Mouse (Mus musculus): Measurements from ENCODE around the gene P2rx1. TPM values are rescaled to one million over a fixed set of nuclear protein-coding genes. Genes with fewer than 3 reads are reported as not detected.
A peak's percentile ranks its signal among the peaks of the same experiment; 100 is the strongest.

The P2rx1 gene
- polyA plus RNA-seq, 1 experiment from 2014 or later: 0.53 TPM

GRCm38 (mm10) chr11:73044229-73044755, 45.4 kb downstream of the P2rx1 start:
- WGBS: 59% methylated on average over 6 of the region's 6 CpGs
- no peak overlapping the region for H3K9ac ChIP-seq (ENCODE audit: low read length)
- no peaks in the 10 kb centered on the region for H3K36me3 ChIP-seq (ENCODE audit: control insufficient read depth, insufficient read depth, low read length)
- ATAC-seq: no peak
- no peaks in the 10 kb centered on the region for H3K9me3 ChIP-seq (replicated peaks; ENCODE audit: control insufficient read depth, low read length)
- no peak overlapping the region for H3K27ac ChIP-seq (ENCODE audit: low read depth, low read length)
- no peaks in the 10 kb centered on the region; the same call in 1 of the 2 replicates for H3K4me1 ChIP-seq (ENCODE audit: control insufficient read depth, insufficient read depth, low read length)
- H3K4me3 ChIP-seq (ENCODE audit: low read depth, low read length): no peak overlapping the region
- no peaks in the 10 kb centered on the region for H3K27me3 ChIP-seq (replicated peaks; ENCODE audit: control insufficient read depth, insufficient read depth, low read length)
- H3K4me2 ChIP-seq (ENCODE audit: low read length): no peak overlapping the region
- no peak for DNase-seq (ENCODE audit: low spot score)

DNA sequence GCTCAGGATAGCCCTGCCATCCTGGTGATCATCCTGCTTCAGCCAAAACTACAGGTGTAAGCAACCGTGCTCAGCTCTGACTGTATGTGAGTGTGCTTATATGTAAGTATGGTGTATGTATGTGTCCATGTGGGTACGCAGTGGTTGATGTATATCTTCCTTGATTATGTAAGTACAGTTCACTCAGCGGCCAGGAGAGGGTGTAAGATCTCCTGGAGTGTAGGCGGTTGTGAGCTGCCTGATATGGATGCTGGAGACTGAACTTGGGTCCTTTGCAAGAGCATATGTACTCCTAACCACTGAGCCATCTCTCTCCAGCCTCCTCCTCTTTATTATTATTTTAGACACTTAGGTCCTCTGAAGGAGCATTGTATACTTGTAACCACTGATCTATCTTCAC, 45.9 kb downstream of the P2rx1 start:
- no peaks in the 10 kb centered on the region; the same call in 1 of the 2 replicates for H3K4me1 ChIP-seq (ENCODE audit: control insufficient read depth, insufficient read depth, low read length)
- no peak overlapping the region for H3K4me2 ChIP-seq (ENCODE audit: low read length)
- H3K9me3 ChIP-seq (replicated peaks; ENCODE audit: control insufficient read depth, low read length): no peaks in the 10 kb centered on the region
- H3K36me3 ChIP-seq (ENCODE audit: control insufficient read depth, insufficient read depth, low read length): no peaks in the 10 kb centered on the region
- 75% methylated on average over 4 of the region's 4 CpGs for WGBS
- no peak overlapping the region for H3K9ac ChIP-seq (ENCODE audit: low read length)
- no peak for ATAC-seq
- no peak overlapping the region for H3K4me3 ChIP-seq (ENCODE audit: low read depth, low read length)
- no peak for DNase-seq (ENCODE audit: low spot score)
- H3K27ac ChIP-seq (ENCODE audit: low read depth, low read length): no peak overlapping the region
- no peaks in the 10 kb centered on the region for H3K27me3 ChIP-seq (replicated peaks; ENCODE audit: control insufficient read depth, insufficient read depth, low read length)

- Histone ChIP-seq H3K36me3 (ENCODE audit: control insufficient read depth, insufficient read depth, low read length) (peaks cover 23% of the 10 kb centered on the region), H3K4me2 (ENCODE audit: low read length) (peak within 1 kb of the TSS; percentile 60), H3K9ac (ENCODE audit: low read length) (peak within 1 kb of the TSS; percentile 94), H3K9me3 (replicated peaks; ENCODE audit: control insufficient read depth, low read length) (no peaks in the 10 kb centered on the region), H3K4me1 (ENCODE audit: control insufficient read depth, insufficient read depth, low read length) (no peaks in the 10 kb centered on the region; the same call in 1 of the 2 replicates), H3K4me3 (ENCODE audit: low read depth, low read length) (peak within 1 kb of the TSS; percentile 93), H3K27ac (ENCODE audit: low read depth, low read length) (peak within 1 kb of the TSS; percentile 88), H3K27me3 (replicated peaks; ENCODE audit: control insufficient read depth, insufficient read depth, low read length) (no peaks in the 10 kb centered on the region)
- whole genome bisulfite sequencing: under 1% methylated on average over 39 of the region's 39 CpGs
- DNase-seq (ENCODE audit: low spot score): peak; percentile 97
- peak; percentile 94 for ATAC-seq
Measured at GRCm38 (mm10) chr11:73047542-73047996, 48.7 kb downstream of the P2rx1 start, which contains the start of gene Ncbp3. TSS of gene Ncbp3 (plus strand) at chr11:73047783.

DNA sequence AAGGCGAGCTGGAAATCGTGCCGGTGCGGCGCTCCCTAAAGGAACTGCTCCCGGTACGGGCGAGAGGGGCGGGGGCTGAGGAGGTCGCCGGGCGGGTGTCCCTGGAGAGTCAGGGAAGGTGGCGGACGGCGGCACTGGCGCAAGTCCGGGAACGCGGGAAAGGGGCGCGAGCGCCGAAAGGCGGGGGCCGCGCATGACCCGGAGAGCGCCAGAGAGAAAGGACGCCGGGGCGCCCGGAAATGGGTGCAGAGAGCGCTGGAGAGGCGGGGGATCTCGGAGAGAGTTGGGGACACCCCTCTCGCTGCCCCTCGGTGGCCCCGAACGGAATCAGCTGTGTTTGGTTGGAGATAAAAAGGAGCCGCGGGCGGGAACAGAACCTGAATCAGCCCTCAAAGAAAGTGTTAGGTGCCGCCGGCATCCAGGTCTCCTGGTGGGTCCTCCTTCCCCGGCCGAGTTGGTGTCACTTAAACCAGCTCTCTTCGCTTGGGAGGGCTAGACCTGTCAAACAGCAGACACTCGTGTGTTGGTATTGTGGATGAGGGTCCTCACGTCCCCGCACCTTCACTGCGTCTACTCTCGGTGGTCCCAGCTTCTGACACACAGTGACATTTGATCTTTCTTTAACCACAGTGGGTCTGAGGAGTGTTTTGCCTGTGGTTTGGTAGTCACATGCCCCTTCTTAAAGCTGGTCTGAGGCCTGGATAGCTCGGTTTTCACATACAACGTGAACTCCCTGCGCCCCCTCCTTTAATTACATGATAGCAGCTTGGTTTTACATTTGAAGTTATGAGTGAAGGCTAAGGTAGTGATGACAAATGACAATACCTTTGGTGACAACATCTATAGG, 49.4 kb downstream of the P2rx1 start:
- Histone ChIP-seq H3K9ac (ENCODE audit: low read length) (peak overlapping the region; percentile 94), H3K9me3 (replicated peaks; ENCODE audit: control insufficient read depth, low read length) (no peaks in the 10 kb centered on the region), H3K4me1 (ENCODE audit: control insufficient read depth, insufficient read depth, low read length) (no peaks in the 10 kb centered on the region; the same call in 1 of the 2 replicates), H3K36me3 (ENCODE audit: control insufficient read depth, insufficient read depth, low read length) (peaks cover 29% of the 10 kb centered on the region), H3K4me2 (ENCODE audit: low read length) (peak overlapping the region; percentile 60), H3K27ac (ENCODE audit: low read depth, low read length) (peak overlapping the region; percentile 88), H3K27me3 (replicated peaks; ENCODE audit: control insufficient read depth, insufficient read depth, low read length) (no peaks in the 10 kb centered on the region), H3K4me3 (ENCODE audit: low read depth, low read length) (peak overlapping the region; percentile 93)
- peak; percentile 30 for DNase-seq (ENCODE audit: low spot score)
- WGBS: 2% methylated on average over 54 of the region's 55 CpGs
- peak; percentile 75 for ATAC-seq

DNA sequence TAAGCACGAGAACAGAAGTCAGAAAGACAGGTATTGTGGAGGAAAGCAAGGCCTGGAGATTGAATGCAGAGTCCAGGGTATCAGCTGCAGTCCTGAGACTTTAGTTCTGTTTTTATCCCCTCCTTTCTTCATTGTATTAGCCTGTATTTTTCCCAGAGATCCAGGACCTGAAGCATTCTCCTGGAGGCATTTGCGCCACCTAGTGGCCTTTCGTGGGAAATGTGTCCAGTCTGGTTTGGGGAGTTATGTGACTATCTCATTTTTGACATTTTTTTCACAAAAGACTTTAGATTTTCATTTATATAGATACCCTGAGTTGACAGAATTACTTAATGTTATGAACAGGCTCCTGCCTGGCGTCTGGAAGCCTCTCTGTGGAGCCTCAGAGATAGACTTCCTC, 50.4 kb downstream of the P2rx1 start:
- 4% methylated on average over 4 of the region's 4 CpGs for WGBS
- H3K9me3 ChIP-seq (replicated peaks; ENCODE audit: control insufficient read depth, low read length): no peaks in the 10 kb centered on the region
- H3K9ac ChIP-seq (ENCODE audit: low read length): peak overlapping the region; percentile 94; the same call in 1 of the 2 replicates
- peak overlapping the region; percentile 93; the same call in 1 of the 2 replicates for H3K4me3 ChIP-seq (ENCODE audit: low read depth, low read length)
- H3K4me2 ChIP-seq (ENCODE audit: low read length): peak overlapping the region; percentile 60
- no peaks in the 10 kb centered on the region for H3K27me3 ChIP-seq (replicated peaks; ENCODE audit: control insufficient read depth, insufficient read depth, low read length)
- H3K36me3 ChIP-seq (ENCODE audit: control insufficient read depth, insufficient read depth, low read length): peaks cover 40% of the 10 kb centered on the region
- DNase-seq (ENCODE audit: low spot score): peak; percentile 93
- H3K4me1 ChIP-seq (ENCODE audit: control insufficient read depth, insufficient read depth, low read length): no peaks in the 10 kb centered on the region; the same call in 1 of the 2 replicates
- no peak overlapping the region for H3K27ac ChIP-seq (ENCODE audit: low read depth, low read length)
- no peak for ATAC-seq

DNA sequence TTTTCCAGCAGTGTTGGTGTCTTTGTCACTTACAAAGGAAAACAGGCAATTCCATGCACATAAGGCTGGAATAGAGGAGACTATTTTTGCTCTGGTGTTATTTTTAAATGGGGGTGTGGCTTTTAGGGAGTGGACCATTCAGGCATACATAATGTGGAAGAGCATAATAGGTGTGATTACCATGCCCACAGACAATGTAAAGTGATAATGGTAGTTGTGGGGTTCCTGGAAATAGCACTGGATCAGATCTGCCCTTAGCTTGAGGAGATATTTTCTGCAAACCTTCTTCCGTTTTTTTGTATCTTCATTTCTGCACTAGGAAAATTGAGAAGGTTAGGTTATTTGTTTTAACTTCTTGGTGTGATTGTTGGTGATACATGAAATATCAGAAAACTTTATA, 53.9 kb downstream of the P2rx1 start:
- Histone ChIP-seq H3K4me2 (ENCODE audit: low read length) (no peak overlapping the region), H3K27ac (ENCODE audit: low read depth, low read length) (no peak overlapping the region), H3K36me3 (ENCODE audit: control insufficient read depth, insufficient read depth, low read length) (peaks cover 73% of the 10 kb centered on the region), H3K9me3 (replicated peaks; ENCODE audit: control insufficient read depth, low read length) (no peaks in the 10 kb centered on the region), H3K9ac (ENCODE audit: low read length) (no peak overlapping the region), H3K4me3 (ENCODE audit: low read depth, low read length) (no peak overlapping the region), H3K4me1 (ENCODE audit: control insufficient read depth, insufficient read depth, low read length) (no peaks in the 10 kb centered on the region; the same call in 1 of the 2 replicates), H3K27me3 (replicated peaks; ENCODE audit: control insufficient read depth, insufficient read depth, low read length) (no peaks in the 10 kb centered on the region)
- WGBS: 89% methylated on average over 1 of the region's 1 CpGs
- no peak for DNase-seq (ENCODE audit: low spot score)
- ATAC-seq: no peak

- H3K36me3 ChIP-seq (ENCODE audit: control insufficient read depth, insufficient read depth, low read length): peaks cover 64% of the 10 kb centered on the region
- no peak for DNase-seq (ENCODE audit: low spot score)
- H3K4me1 ChIP-seq (ENCODE audit: control insufficient read depth, insufficient read depth, low read length): no peaks in the 10 kb centered on the region
Measured at GRCm38 (mm10) chr11:73057701-73058100, 58.8 kb downstream of the P2rx1 start.

GRCm38 (mm10) chr11:73059630-73060029, 60.7 kb downstream of the P2rx1 start:
- Histone ChIP-seq H3K36me3 (ENCODE audit: control insufficient read depth, insufficient read depth, low read length) (peaks cover 49% of the 10 kb centered on the region), H3K9me3 (replicated peaks; ENCODE audit: control insufficient read depth, low read length) (no peaks in the 10 kb centered on the region), H3K4me3 (ENCODE audit: low read depth, low read length) (no peak overlapping the region), H3K9ac (ENCODE audit: low read length) (no peak overlapping the region), H3K4me2 (ENCODE audit: low read length) (no peak overlapping the region), H3K27me3 (replicated peaks; ENCODE audit: control insufficient read depth, insufficient read depth, low read length) (no peaks in the 10 kb centered on the region), H3K27ac (ENCODE audit: low read depth, low read length) (no peak overlapping the region), H3K4me1 (ENCODE audit: control insufficient read depth, insufficient read depth, low read length) (no peaks in the 10 kb centered on the region)
- DNase-seq (ENCODE audit: low spot score): no peak
- ATAC-seq: no peak
- WGBS: 92% methylated on average over 3 of the region's 3 CpGs

More at GRCm38 (mm10) chr11:73057701-73058100, 58.8 kb downstream of the P2rx1 start:
- Histone ChIP-seq H3K4me3 (ENCODE audit: low read depth, low read length) (no peak overlapping the region), H3K9ac (ENCODE audit: low read length) (no peak overlapping the region), H3K27ac (ENCODE audit: low read depth, low read length) (no peak overlapping the region), H3K27me3 (replicated peaks; ENCODE audit: control insufficient read depth, insufficient read depth, low read length) (no peaks in the 10 kb centered on the region), H3K9me3 (replicated peaks; ENCODE audit: control insufficient read depth, low read length) (no peaks in the 10 kb centered on the region), H3K4me2 (ENCODE audit: low read length) (no peak overlapping the region)
- ATAC-seq: no peak
- 94% methylated on average over 5 of the region's 5 CpGs for WGBS

DNA sequence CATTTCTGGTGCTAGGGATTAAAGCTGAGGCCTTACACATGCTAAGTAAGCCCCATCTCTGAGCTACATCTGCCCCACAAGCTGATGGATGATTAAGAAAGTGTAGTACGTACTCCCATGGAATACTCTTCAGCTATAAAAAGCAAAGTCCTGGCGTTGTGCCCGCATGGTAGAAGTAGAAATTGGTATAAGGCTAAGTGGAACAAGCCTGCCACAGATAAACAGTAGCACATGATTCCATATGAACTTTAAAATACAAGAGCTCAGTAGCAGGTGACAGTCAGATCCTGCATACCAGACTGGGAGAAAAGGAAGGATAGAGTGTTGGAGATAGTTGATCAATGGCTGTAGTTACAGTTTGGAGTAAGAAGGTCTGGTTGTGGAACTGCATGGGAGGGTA, 62.5 kb downstream of the P2rx1 start:
- no peaks in the 10 kb centered on the region for H3K9me3 ChIP-seq (replicated peaks; ENCODE audit: control insufficient read depth, low read length)
- 94% methylated on average over 3 of the region's 3 CpGs for WGBS
- no peaks in the 10 kb centered on the region for H3K27me3 ChIP-seq (replicated peaks; ENCODE audit: control insufficient read depth, insufficient read depth, low read length)
- H3K36me3 ChIP-seq (ENCODE audit: control insufficient read depth, insufficient read depth, low read length): peaks cover 42% of the 10 kb centered on the region
- no peaks in the 10 kb centered on the region for H3K4me1 ChIP-seq (ENCODE audit: control insufficient read depth, insufficient read depth, low read length)
- ATAC-seq: no peak
- no peak overlapping the region for H3K27ac ChIP-seq (ENCODE audit: low read depth, low read length)
- no peak overlapping the region for H3K9ac ChIP-seq (ENCODE audit: low read length)
- no peak overlapping the region for H3K4me2 ChIP-seq (ENCODE audit: low read length)
- H3K4me3 ChIP-seq (ENCODE audit: low read depth, low read length): no peak overlapping the region
- DNase-seq (ENCODE audit: low spot score): no peak

Data from forebrain, embryonic 14.5 days (tissue).